Mouse (Mus musculus): ENCODE measurements at regions not wholly inside any gene's neighbourhood (a gene's known extent, or its start where the extent isn't known, plus 50 kb on each side); places are given as distances from the start of the nearest gene placed in this dataset.
A peak's percentile ranks its signal among the peaks of the same experiment; 100 is the strongest.

- H3K4me2 ChIP-seq (ENCODE audit: low read depth) = no peak overlapping the region
- WGBS = 47% methylated on average over 2 of the region's 2 CpGs
- H3K4me3 ChIP-seq (ENCODE audit: low read depth, low read length) = no peak overlapping the region
- no peaks in the 10 kb centered on the region for H3K9me3 ChIP-seq (ENCODE audit: low read length)
- DNase-seq (peak; percentile 2), ATAC-seq (no peak)
- H3K9ac ChIP-seq = no peak overlapping the region
- peak; percentile 14; the same call in 1 of the 2 replicates for TF ChIP-seq CTCF (IDR thresholded peaks at IDR 0.05; ENCODE audit: low read depth)
- no peak overlapping the region for H3K27ac ChIP-seq (ENCODE audit: low read depth, low read length)
- H3K27me3 ChIP-seq (ENCODE audit: insufficient read depth, low read length) = no peaks in the 10 kb centered on the region
- no peaks in the 10 kb centered on the region for H3K4me1 ChIP-seq (ENCODE audit: insufficient read depth)
- no peaks in the 10 kb centered on the region for H3K36me3 ChIP-seq (ENCODE audit: insufficient read depth)
Observed at GRCm38 (mm10) chrX:128063065-128063464, 326.7 kb upstream of the Cldn34c4 start.

- Histone ChIP-seq H3K4me2 (ENCODE audit: low read depth) (no peak overlapping the region), H3K9ac (no peak overlapping the region), H3K36me3 (ENCODE audit: insufficient read depth) (no peaks in the 10 kb centered on the region), H3K4me1 (ENCODE audit: insufficient read depth) (no peaks in the 10 kb centered on the region), H3K27ac (ENCODE audit: low read depth, low read length) (no peak overlapping the region), H3K9me3 (ENCODE audit: low read length) (no peaks in the 10 kb centered on the region), H3K4me3 (ENCODE audit: low read depth, low read length) (no peak overlapping the region), H3K27me3 (ENCODE audit: insufficient read depth, low read length) (no peaks in the 10 kb centered on the region)
- WGBS = 76% methylated on average over 1 of the region's 1 CpGs
- DNase-seq = no peak
- no peak for ATAC-seq
- TF ChIP-seq CTCF (IDR thresholded peaks at IDR 0.05; ENCODE audit: low read depth) = no peak
Observed at GRCm38 (mm10) chrX:128046162-128046561, 309.8 kb upstream of the Cldn34c4 start.

All from forebrain, postnatal 0 days (tissue).